Mouse (Mus musculus) liver, postnatal 0 days (tissue): ENCODE results near the gene AI837181. TPM values are rescaled to one million over a fixed set of nuclear protein-coding genes. Genes with fewer than 3 reads are reported as not detected.

Experiments used
- ATAC-seq: fragments of 200-750 bp; cut with Nextera tagmentation; 2 replicates; pipeline ENCODE4 v1.8.0; 2017; ENCODE audit warnings: mild to moderate bottlenecking, moderate library complexity
- DNase-seq: peaks from one replicate; pipeline ENCODE4 v3.0.0-alpha.2; 2016
- H3K27ac ChIP-seq: fragments of 300-500 bp; sonication (generic); 2 replicates; pipeline ENCODE4 v1.5.1; 2014; ENCODE audit warnings: antibody characterized with exemption, moderate library complexity, mild to moderate bottlenecking, low read depth
- H3K27me3 ChIP-seq: fragments of 300-500 bp; sonication (generic); 2 replicates; pipeline ENCODE4 v1.6.1; 2014; ENCODE audit warnings: low read length, control low read depth, mixed read lengths; ENCODE audit not compliant: insufficient read depth
- H3K36me3 ChIP-seq: fragments of 300-500 bp; sonication (generic); replicated peaks from 2 replicates; pipeline ENCODE4 v1.6.1; 2014; ENCODE audit warnings: mild to moderate bottlenecking, control low read depth, low read length, moderate library complexity, mixed read lengths; ENCODE audit not compliant: insufficient read depth
- H3K4me1 ChIP-seq: fragments of 300-500 bp; sonication (generic); 2 replicates; pipeline ENCODE4 v1.6.1; 2014; ENCODE audit warnings: antibody characterized with exemption, mild to moderate bottlenecking, control low read depth; ENCODE audit not compliant: insufficient read depth
- H3K4me2 ChIP-seq: fragments of 300-500 bp; sonication (generic); 2 replicates; pipeline ENCODE4 v1.6.1; 2014; ENCODE audit warnings: low read depth, mild to moderate bottlenecking, low read length, moderate library complexity, mixed read lengths
- H3K4me3 ChIP-seq: fragments of 300-500 bp; sonication (generic); 2 replicates; pipeline ENCODE4 v1.5.1; 2014; ENCODE audit warnings: low read depth, low read length
- H3K9ac ChIP-seq: fragments of 300-500 bp; sonication (generic); replicated peaks from 2 replicates; pipeline ENCODE4 v1.6.1; 2014; ENCODE audit warnings: mild to moderate bottlenecking, moderate library complexity
- H3K9me3 ChIP-seq: fragments of 300-500 bp; sonication (generic); 2 replicates; pipeline ENCODE4 v1.6.1; 2016; ENCODE audit warnings: mild to moderate bottlenecking, control low read depth, low read length, mixed read lengths
- CTCF ChIP-seq: sonication (generic); IDR thresholded peaks from 2 replicates; pipeline ENCODE4 v1.5.1; 2016; ENCODE audit warnings: antibody characterized with exemption, low read depth
- EP300 ChIP-seq: IDR thresholded peaks from 2 replicates; pipeline ENCODE4 v1.6.1; 2016; ENCODE audit warnings: antibody characterized with exemption, low read depth, mild to moderate bottlenecking
- WGBS: fragments of 180-500 bp; shearing (Covaris S2); extraction: QIAGEN DNeasy Blood & Tissue Kit; methylation state at CpG from one replicate; pipeline ENCODE4 v1.1.7; 2014; ENCODE audit not compliant: insufficient replicate concordance; 5-methylcytosine and 5-hydroxymethylcytosine counted together
- polyA plus RNA-seq: library from polyadenylated mRNA; unstranded; fragments of >200 nt; fragmentation: Nextera tagmentation; extraction: Ambion mirVana; gene quantifications from 2 replicates; pipeline ENCODE4 v1.2.1, GENCODE M21; 2015

The AI837181 gene
- polyA plus RNA-seq, 1 experiment from 2014 or later, result 15.8 TPM

- 6% methylated on average over 24 of the region's 26 CpGs for WGBS
- H3K4me3 ChIP-seq, result peak overlapping the region; percentile 66
- peak overlapping the region; percentile 76 for H3K27ac ChIP-seq
- H3K27me3 ChIP-seq, result 0 out of 2 replicates have a peak, but pooled peaks cover 11% of the 10 kb centered on the region
- no peaks in the 10 kb centered on the region; the same call in 1 of the 2 replicates for H3K36me3 ChIP-seq
- H3K4me1 ChIP-seq, result peaks cover 32% of the 10 kb centered on the region
- TF ChIP-seq EP300 (no peak), CTCF (no peak)
- H3K9me3 ChIP-seq, result no peaks in the 10 kb centered on the region
- H3K4me2 ChIP-seq, result peak overlapping the region; percentile 94
- no peak for DNase-seq
- H3K9ac ChIP-seq, result peak overlapping the region; percentile 72
- no peak for ATAC-seq
Measured at GRCm38 (mm10) chr19:5456241-5456921, 31.4 kb downstream of the AI837181 start.

GRCm38 (mm10) chr19:5456922-5457745 lies 32.2 kb downstream of the AI837181 start:
- under 1% methylated on average over 64 of the region's 70 CpGs for WGBS
- Histone ChIP-seq H3K4me3 (peak overlapping the region; percentile 66), H3K4me2 (peak overlapping the region; percentile 94), H3K9ac (peak overlapping the region; percentile 72), H3K27ac (peak overlapping the region; percentile 76), H3K4me1 (peaks cover 34% of the 10 kb centered on the region), H3K9me3 (no peaks in the 10 kb centered on the region), H3K36me3 (peaks cover 5% of the 10 kb centered on the region; the same call in 1 of the 2 replicates), H3K27me3 (0 out of 2 replicates have a peak, but pooled peaks cover 8% of the 10 kb centered on the region)
- DNase-seq (peak; percentile 92), ATAC-seq (peak; percentile 82)
- no peak for TF ChIP-seq EP300
- TF ChIP-seq CTCF, result peak; percentile 23

- WGBS, result 11% methylated on average over 14 of the region's 14 CpGs
- ATAC-seq, result no peak
Measured at GRCm38 (mm10) chr19:5457746-5458442, 33.0 kb downstream of the AI837181 start, which contains the start of gene Ccdc85b. TSS of gene Ccdc85b (minus strand) at chr19:5457894.

GRCm38 (mm10) chr19:5459019-5459418 lies 34.1 kb downstream of the AI837181 start:
- no peak for DNase-seq
- 68% methylated on average over 7 of the region's 7 CpGs for WGBS
- H3K4me3 ChIP-seq, result no peak overlapping the region

More at GRCm38 (mm10) chr19:5457746-5458442, 33.0 kb downstream of the AI837181 start, which contains the start of gene Ccdc85b:
- Histone ChIP-seq H3K4me3 (peak within 1 kb of the TSS; percentile 66), H3K27ac (peak within 1 kb of the TSS; percentile 76), H3K27me3 (0 out of 2 replicates have a peak, but pooled peaks cover 8% of the 10 kb centered on the region), H3K9ac (peak within 1 kb of the TSS; percentile 72), H3K36me3 (peaks cover 10% of the 10 kb centered on the region; the same call in 1 of the 2 replicates), H3K4me2 (peak within 1 kb of the TSS; percentile 94), H3K4me1 (peaks cover 34% of the 10 kb centered on the region), H3K9me3 (no peaks in the 10 kb centered on the region)
- TF ChIP-seq EP300, result no peak
- no peak for TF ChIP-seq CTCF
- DNase-seq, result peak; percentile 30

GRCm38 (mm10) chr19:5459896-5460295 lies 35.0 kb downstream of the AI837181 start:
- peak overlapping the region; percentile 96 for H3K4me2 ChIP-seq
- no peak overlapping the region for H3K27ac ChIP-seq
- WGBS, result 29% methylated on average over 3 of the region's 3 CpGs
- 0 out of 2 replicates have a peak, but pooled peaks cover 8% of the 10 kb centered on the region for H3K27me3 ChIP-seq
- peaks cover 34% of the 10 kb centered on the region for H3K4me1 ChIP-seq
- ATAC-seq (no peak), DNase-seq (no peak)
- peak overlapping the region; percentile 84 for H3K4me3 ChIP-seq
- peak overlapping the region; percentile 84 for H3K9ac ChIP-seq
- TF ChIP-seq EP300, result no peak
- H3K36me3 ChIP-seq, result peaks cover 23% of the 10 kb centered on the region
- H3K9me3 ChIP-seq, result no peaks in the 10 kb centered on the region

More at GRCm38 (mm10) chr19:5459019-5459418, 34.1 kb downstream of the AI837181 start:
- Histone ChIP-seq H3K36me3 (peaks cover 17% of the 10 kb centered on the region), H3K9ac (no peak overlapping the region), H3K27ac (no peak overlapping the region), H3K4me2 (no peak overlapping the region), H3K27me3 (0 out of 2 replicates have a peak, but pooled peaks cover 8% of the 10 kb centered on the region), H3K4me1 (peaks cover 34% of the 10 kb centered on the region), H3K9me3 (no peaks in the 10 kb centered on the region)
- ATAC-seq, result no peak
- TF ChIP-seq CTCF, result no peak
- TF ChIP-seq EP300, result no peak
